Mouse (Mus musculus): ENCODE data around the gene Cdk14.
"Not testable (repeated sequence)": the region's sequence is repeated elsewhere in the genome, so short reads cannot be mapped to it uniquely, and the experiment has no call there.

The Cdk14 gene

DNA sequence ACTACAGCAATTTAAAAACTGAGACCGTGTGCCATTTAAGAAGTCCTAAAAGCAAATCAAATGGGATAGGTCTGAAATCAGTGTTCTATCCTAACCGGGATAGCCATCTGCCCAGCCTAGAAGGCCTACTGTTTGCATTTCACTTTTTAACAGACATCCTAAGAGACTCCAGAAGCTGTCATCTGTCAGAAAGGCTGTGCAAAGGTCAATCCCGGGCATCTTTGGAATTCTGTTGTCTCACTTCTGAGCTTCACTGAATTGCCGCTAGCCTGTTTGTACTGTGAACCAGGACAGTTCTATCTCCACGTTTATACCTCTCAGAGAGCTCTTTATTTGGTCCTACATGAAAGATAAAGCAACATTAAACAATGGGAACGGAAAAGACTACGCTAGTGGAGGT is 159.8 kb downstream of the Cdk14 start:
- no peak for DNase-seq

DNA sequence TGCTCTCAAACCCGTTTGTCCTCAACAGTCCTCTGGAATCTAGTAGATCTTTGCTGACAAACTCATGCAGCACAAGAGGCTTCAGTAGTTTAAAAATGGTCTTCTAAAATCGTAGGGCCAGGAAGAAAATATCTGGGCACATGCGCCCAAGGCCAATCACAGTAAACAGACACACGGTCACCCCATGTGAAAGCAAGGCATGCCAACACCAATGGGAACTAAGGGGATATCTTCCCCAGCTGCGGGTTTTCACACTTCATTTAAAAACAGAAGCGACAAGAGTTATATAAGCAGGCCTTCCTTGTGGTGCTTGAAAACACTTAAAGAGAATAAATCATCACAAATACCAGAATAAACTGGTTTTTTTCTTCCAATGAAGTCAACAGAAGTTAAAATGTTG is 165.7 kb downstream of the Cdk14 start:
- no peak for DNase-seq

DNA sequence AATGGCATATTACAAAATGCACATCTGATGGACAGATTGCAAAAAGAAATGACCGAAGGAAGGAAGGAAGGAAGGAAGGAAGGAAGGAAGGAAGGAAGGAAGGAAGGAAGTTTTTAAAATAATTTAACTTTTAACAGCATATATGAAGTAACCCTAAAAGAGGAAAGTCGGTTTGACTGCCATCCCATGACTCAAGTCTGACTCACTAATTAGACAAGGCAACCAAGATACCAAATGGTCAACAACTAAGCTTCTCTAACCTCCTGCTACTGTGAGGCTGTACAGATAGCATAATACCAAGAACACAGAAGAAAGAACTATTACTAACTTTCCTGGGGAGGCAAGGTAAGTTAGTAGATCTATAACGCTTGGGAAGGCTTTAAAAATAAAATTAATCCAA is 166.9 kb downstream of the Cdk14 start:
- DNase-seq: no peak

DNA sequence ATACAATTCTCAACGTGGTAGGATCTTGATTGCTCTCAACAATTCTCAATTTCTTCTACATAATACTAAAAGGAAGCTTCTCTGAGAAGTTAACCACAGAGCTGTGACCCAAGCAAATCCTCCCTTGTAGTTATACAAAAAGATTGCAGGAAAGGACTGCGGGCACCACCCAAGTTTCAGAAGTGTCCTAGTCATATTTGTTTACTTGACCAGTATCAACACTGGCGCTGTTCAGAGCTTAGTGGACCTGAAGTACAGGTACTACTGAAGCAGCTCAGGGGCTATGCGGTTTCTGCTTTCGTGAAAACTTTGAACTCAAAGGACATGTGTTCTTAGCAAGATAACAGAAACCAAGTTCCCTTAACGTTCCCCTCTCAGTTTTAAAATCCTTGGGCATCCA is 172.4 kb downstream of the Cdk14 start:
- no peak for DNase-seq

DNA sequence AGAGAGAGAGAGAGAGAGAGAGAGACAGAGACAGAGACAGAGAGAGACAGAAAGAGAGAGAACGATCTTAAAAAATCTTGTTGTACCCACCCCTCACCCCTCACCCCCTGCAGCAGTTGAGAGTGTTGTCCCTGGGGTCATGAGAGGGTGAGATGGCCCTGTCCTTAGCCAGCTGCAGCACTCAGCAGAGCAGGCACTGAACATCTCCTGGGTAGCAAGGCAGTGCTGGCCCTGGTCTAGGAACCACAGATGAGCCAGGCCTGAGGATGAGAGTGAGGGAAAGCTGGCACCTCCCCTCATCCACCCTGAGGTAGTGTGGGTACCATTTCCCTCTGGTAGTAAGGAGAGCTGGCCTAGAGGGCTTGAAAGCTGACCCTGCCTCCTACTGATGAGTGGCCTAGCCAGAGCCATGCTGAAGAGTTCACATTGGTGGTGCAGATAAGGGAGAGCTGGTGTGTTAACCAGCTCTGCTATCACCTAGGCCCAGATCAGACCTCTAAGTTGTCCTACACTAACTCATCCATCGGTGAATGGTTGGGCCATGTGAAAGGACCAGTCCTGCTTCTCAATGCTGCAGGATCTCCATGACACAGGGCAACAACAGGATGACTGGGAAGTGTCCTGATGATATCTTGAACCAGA is 173.5 kb downstream of the Cdk14 start:
- DNase-seq: no peak

DNA sequence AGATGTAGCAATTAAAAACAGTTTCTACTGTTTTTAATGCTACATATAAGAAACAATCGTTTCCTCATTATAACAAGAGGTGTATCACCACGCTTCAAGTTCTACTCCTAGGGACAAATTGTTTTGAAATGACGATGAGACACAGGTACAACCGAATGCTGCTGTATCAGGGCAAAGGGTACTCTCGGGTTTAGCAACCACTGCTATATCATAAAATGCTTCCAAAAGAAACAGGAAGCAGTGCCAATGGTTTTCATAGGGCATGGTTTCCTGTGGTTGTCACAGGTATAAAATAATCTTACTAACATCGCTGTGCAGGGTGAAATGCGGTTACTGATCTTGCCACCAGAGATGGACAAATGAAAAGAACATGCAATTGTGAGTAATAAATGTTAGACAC is 174.9 kb downstream of the Cdk14 start:
- DNase-seq: no peak

DNA sequence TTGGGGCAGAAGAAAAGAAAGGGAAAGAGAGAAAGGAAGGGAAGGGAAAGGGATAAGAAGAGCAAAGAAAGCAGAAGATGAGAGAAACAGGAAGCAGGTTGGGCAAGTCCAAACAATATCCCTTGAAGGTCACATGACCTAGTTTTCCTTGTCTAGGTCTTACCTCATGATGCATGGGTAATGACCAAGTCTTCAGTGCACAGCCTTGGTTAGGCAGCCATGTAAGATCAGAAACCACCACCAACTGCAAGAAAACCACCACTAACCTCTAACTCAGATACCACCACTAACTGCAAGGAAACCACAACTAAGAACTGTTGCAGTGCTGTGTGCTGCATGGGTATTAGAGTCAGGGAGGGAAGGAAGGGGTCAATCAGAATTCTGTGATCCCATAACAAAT is 176.5 kb downstream of the Cdk14 start:
- DNase-seq: no peak

DNA sequence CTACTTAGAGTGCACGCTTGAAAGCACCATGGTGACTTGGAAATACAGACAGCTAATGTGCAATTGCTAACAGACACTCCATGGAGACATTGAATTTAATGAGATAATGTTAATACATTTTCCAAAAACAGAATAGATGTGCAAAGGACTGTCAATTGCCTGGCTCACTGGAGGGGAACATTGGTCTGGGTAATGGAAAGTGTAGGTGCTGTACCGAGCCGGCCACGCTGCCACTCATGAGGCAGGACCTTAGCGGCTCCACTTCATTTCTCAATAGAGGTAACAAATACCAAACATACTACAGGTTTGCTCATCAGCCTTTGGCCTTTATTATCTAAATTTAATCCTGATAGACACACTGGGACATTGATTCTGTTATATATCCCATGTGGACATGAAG is 177.4 kb downstream of the Cdk14 start:
- no peak for DNase-seq

DNA sequence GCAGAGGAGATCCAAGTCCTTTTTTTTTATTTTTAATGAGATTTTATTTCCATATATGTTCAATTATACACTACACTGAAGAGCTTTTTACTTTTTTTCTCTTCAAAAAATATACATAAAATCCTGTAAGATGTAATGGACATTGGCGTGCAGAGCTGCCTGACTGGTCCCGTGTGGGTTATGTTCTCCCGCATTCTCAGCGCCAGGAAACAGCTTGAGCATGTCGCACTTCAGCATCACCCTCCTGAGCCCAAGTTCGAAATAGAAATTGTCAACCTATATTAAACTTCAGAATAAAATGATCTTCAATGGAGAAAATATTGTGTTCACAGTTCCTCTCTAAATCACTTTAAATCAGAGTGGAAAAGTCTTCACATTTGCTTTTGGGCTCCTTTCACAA is 179.0 kb downstream of the Cdk14 start:
- no peak for DNase-seq

DNA sequence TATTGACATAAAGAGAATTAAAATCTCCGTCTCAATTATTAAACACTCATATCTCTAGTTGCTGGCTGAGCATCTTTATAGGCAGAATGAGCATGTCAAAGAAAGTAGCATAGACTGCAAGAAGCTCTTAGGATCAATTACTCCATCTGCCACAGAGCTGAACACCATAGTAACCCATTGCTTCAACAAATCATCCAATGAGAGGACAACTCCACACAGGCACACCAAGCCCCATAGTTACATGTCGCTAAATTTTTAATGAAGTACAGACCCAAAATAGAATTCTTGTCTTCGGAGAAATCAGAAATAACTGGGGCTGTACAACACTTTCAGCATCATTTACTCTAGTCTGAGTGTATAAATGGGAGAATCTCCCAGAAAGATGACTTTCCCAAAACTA is 180.0 kb downstream of the Cdk14 start:
- DNase-seq: no peak

DNA sequence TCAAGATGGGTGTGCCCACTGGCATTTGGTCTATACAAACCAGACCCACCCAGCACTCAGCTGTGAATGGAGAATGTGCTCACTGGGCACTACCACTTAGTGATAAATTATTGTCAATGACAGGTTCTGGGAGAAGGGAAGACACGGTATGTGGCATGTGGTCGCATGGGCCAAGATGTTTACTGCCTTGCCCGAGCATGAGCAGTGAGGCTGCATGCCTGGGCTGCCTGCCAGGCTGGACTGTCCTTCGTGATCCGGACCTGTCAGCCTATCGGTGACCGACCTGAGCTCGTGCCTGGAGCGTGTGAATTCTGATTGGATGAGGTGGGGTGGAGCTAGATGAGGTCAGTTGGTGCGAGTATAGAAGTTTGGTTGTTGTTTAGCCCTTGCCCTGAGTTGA is 185.2 kb downstream of the Cdk14 start:
- not testable (repeated sequence) for DNase-seq

DNA sequence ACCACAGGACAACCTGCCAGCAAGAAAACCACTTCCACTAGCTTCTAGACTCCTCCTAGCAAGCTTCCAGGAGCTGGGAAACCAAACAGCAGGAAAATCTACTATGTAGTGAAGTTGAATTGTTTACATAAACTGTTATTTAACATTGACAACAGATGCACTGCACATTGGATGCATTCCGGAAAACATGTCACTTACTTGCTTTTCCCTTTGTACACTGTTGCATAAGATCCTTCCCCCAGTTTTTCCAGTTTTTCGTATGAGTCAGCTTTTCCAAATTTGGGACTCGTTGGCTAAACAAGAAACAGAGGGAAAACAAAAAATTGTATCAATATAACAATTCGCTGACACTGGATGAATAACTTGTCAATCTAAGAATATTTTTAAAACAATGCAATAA is 193.1 kb downstream of the Cdk14 start:
- DNase-seq: no peak

DNA sequence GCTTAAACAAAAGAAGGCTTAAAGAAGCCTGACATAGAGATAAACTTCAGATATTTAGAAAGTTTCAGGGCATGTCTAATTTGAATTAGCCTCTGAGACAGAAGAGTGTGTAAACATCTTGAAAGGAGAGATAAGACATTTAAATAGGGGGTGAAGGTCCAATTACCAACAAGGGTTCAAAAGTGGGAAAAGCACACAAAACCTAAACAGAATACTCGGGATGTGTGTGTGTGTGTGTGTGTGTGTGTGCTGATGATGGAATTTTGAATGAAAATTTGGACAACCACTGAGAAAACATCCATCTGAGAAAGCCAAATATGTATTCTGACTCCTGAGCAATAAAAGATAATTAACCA is 208.4 kb downstream of the Cdk14 start:
- no peak for DNase-seq

DNA sequence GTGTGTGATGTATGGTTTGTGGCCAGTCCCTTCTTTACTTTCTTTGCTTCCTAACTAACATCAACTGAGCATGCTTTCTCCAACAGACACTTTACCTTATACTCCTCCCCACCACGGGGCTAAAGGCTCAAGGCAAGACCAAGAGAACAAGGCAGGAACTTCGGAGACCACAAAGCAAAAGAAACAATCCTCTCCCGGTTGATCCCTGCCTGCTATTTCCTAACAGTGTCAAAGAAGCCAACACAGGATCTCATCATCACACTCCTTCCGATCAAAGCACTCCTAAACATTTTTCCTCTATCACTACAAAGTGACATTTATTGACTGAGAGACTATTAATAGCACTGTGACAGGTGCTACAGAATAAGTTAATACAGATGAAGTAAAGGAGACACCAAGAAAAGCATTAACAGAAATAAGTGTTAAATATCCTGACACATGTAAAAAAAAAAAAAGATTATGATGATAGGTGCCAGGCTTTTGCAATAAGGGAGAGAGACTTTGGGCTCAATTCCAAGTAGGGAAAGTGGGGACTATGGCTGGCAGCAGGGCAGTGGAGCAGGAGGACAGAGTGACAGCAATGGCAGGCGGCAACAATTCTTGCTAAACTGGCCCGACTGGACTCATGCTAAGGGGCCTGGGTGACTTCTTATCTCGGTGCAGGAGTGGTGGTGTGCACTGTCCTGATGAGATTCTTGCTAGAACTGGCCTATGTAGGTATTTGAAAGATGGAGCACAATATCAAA is 208.9 kb downstream of the Cdk14 start:
- no peak for DNase-seq

DNA sequence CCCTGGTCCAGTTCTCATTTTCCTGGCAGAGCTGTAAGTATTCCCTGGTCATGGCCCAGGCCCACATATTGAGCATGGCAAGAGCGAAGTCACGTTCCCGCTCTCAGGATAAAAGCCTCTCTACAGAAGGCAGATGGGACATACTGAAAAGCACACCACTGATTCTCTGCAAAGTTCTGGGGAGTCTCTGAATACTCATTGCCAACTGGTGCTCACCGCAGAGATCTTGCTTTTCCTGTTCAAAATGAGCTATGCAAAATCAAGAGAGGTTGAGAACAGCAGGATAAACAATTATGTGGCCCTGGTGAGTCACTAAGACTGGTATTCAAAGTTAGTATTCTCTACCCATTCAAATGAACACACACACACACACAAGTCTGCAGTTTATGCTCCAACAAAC is 212.1 kb downstream of the Cdk14 start:
- no peak for DNase-seq

DNA sequence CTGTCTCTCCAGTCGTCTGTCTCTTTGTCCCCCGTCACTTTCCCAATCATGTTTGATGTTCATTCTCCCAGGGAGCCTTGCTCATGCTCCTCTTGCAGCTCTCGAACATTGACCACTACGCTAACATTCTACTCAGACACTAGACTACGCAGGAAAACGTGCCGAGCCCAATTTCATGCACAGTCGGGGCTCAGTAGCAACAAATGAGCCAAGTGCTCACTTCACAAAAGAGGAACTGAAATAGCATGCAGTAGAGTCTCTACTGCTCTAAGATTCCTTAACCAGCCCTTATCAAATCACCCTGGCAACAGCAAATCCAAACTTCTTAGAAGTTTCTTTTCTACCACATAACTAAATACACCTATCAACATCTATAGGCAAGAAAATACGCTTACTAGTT is 214.1 kb downstream of the Cdk14 start:
- DNase-seq: no peak

DNA sequence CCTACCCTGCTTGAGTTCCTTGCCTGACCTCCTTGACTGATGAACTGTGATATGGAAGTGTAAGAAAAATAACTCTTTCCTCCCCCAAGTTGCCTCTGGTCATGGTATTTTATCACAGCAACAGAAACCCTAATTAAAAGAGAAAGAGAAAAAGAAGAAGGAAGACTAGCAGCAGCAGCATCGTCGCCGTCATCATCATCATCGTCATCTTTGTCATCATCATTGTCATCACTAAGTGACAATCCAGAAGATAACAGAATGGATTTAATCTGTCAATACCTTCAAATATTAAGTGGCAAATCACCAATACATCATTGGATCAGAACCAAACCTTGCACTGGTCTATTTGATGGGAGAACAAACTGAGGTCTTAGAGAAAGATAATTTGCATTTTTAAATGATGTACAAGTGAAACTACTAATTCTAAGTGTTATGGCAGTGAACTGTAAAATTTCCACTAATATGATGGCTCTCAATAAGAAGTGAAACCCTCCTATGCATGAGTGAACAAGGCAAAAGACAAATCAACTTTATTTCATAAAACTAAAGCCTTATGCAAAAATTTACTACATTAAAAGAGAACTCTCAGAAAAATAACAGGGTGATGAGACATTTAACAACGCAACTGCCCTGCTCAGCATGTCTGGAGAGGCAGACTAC is 225.4 kb downstream of the Cdk14 start:
- DNase-seq: no peak

DNA sequence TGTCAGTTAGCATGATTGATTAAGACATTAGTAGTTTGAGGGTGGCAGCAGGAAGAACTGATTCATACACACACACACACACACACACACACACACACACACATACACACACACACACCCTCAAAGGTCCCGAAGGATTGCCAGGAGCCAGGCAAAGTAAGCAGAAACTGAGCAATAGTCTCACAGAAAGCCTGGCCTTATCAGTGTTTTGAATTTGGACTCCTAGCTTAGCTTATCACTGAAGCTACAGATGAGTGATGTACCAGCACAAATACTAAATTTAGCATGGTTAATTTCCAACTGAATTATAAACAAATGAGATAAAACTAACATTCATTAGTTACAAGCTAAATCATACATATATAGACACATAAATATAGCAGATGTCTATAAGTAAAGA is 230.5 kb downstream of the Cdk14 start:
- DNase-seq: no peak

DNA sequence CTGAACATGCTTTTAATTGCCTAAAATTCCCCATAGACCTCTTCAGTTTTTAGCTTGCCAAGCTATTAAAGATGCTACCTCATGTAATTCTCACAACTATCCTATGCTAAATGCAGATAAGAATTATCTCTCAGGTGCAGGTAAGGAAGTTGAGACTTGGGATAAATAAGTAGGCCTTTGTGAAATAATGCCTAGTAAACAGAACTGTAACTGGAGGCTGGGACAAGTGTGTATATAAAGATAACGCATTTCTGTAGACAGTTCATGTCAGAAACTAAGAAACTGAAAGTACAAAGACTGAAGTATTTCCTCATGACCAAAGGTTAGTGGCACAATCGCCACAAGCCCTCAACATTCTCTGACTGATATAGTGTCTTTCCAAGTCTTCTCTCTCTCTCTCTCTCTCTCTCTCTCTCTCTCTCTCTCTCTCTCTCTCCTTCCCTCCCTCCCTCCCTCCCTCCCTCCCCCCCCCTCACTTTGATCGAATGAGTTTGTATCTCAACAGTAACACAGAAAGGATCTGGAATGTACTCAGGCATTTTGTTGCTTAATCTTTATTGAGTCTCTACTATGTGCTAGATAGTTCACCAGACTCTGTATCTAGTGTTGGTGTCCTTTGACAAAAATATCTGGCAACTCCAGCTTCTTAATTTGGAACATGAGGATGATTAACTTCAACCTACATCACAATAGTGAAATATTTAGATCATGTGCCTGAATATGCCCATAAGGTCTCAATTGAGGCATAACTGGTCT is 233.9 kb downstream of the Cdk14 start:
- DNase-seq: no peak

DNA sequence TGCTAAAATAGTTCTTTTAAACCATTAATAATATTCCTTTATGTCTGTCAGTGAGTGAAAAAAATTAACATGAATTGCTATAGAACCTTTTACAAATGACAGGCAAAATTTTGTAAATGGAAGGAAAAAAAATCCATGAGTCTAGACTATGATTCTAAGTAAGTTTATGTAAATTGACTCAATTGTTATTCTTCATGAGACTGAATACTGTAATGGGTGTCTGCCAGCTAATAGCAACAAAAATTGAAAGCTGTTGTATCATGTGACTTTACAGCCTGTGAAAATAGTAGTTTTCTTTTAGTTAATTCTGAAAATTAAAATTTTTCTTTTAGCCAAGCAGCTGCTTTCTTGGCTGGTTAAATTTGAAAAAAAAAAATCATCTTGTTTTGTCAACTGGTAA is 234.6 kb downstream of the Cdk14 start:
- no peak for DNase-seq

DNA sequence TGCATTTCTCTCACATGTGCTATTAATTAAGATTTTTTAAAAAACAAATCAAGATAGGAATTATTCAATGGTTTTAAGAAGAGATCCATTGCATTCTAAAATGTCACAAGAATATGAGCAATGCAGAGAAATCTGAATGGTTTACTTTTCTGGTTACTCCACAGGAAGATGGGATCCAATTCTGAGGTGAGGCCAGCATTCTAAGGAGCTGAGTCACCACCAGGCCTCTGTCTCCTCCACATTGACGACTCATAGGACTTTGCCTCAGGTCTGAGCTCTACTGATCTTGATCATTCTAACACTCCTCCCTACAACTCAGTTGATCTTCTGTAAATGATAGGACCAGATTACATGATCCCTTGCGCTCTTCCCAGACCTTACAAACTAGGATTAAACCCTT is 239.4 kb downstream of the Cdk14 start:
- no peak for DNase-seq

DNA sequence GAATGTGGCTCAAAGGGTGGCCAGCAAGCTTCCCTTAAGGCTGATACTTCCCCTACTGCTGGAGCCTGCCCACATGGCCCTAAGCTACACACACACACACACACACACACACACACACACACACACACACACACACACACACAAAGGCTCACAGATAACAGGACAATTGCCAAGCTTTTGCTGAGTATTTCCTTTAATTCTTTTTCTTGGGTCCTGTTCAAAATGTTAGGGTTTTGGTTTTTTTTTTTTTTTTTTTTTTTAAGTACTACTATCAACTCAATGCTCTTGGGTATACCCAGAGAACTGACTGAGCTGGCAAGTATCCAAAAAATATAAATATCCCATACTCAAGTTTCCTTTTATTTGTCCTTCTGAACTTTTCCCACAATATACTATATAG is 239.8 kb downstream of the Cdk14 start:
- no peak for DNase-seq

DNA sequence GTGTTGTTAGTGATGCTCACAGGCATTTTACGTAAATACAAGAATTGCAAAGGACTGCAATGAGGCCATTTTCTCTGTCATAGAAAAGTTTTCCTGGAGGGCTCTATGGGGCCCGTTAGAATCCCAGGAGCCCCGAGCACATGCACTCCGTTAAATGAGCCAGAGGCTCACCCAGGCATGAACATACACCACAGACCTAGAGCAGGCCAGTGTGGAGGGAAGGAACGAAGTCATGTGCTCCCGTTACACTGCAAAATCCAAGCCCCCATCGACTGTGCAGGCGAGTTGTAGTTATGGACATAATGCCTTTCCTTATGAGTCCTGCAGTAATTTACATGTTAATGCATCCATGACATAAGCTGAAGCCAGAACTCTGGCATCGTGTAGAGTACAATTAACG is 244.1 kb downstream of the Cdk14 start:
- no peak for DNase-seq

DNA sequence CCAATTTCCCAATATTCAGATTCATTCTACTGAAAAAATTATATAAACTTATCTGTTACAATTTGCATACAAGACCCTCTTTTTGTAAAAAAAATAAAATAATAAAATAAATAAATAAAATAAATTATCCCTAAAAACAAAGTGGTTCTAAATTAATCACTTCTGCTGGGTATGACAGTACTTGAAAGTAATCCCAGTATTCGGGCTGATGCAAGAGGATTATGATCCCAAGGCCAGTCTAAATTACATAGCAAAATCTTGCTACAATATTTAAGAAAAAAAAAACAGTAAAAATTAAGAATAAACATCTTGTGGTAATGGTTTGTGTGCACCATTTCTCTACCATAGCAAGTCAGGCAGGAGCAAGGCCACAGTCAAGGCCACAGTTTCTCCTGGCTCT is 244.5 kb downstream of the Cdk14 start:
- no peak for DNase-seq
